12 mouse cellular contexts compared by ENCODE assay signal in genomic region chr16:13639508-13639907, GRCm38 (mm10).
"Had no signal": no experiment of that assay in that cellular context is flagged by ENCODE, and none has a peak within 500 bp of the region (broad histone marks: within the 10 kb centered on the region; RNA-seq: fewer than 3 reads in every experiment).

No protein-coding gene starts in this region.

- H3K9me3 ChIP-seq: midbrain, embryonic 10.5 days; midbrain, embryonic 12.5 days; neural tube, embryonic 13.5 days; neural tube, embryonic 15.5 days; stomach, embryonic 15.5 days had no signal

- H3K4me2 ChIP-seq: lung, embryonic 14.5 days; midbrain, embryonic 12.5 days; neural tube, embryonic 13.5 days; neural tube, embryonic 15.5 days; stomach, embryonic 15.5 days had no signal

- H3K9ac ChIP-seq: liver, embryonic 14.5 days; lung, embryonic 14.5 days; midbrain, embryonic 12.5 days; neural tube, embryonic 13.5 days; neural tube, embryonic 15.5 days; stomach, embryonic 15.5 days had no signal

- DNase-seq: lung, adult 18-20 months; right cerebral cortex, adult 18-20 months; right cerebral cortex, postnatal 25 days had no signal

- H3K27ac ChIP-seq: liver, embryonic 14.5 days; midbrain, embryonic 10.5 days; midbrain, embryonic 12.5 days; neural tube, embryonic 13.5 days; neural tube, embryonic 15.5 days; stomach, embryonic 15.5 days; stomach, postnatal 0 days had no signal

- H3K27me3 ChIP-seq: midbrain, embryonic 12.5 days; neural tube, embryonic 13.5 days; neural tube, embryonic 15.5 days; stomach, embryonic 15.5 days had no signal

- H3K4me1 ChIP-seq: midbrain, embryonic 12.5 days; neural tube, embryonic 13.5 days; neural tube, embryonic 15.5 days; stomach, embryonic 15.5 days had no signal

- H3K4me3 ChIP-seq: midbrain, embryonic 10.5 days; midbrain, embryonic 12.5 days; myocyte; neural tube, embryonic 13.5 days; neural tube, embryonic 15.5 days; stomach, embryonic 15.5 days had no signal
